In genomic region chr12:4285186-4285585, GRCm38 (mm10) we compare ENCODE assay signal across 9 mouse cellular contexts. TPM values are rescaled to one million over a fixed set of nuclear protein-coding genes. Genes with fewer than 3 reads are reported as not detected.
DNase-seq lines count a peak whose midpoint lies in the region; ATAC-seq and TF ChIP-seq lines count a peak whose summit lies in the region.
"Had no signal": no experiment of that assay in that cellular context is flagged by ENCODE, and none has a peak within 500 bp of the region (broad histone marks: within the 10 kb centered on the region; RNA-seq: fewer than 3 reads in every experiment).

No protein-coding gene starts in this region.

- peak; percentile 97 for DNase-seq in heart, adult 11 months
- DNase-seq in 3T3-L1 (ENCODE audit: low read depth, low spot score): peak; percentile 26
- DNase-seq in heart, postnatal 10 days: peak; percentile 48 to 62
- peak; percentile 90 for DNase-seq in lung, postnatal 0 days (ENCODE audit: low spot score)
- no peak for DNase-seq in thymus, postnatal 0 days (ENCODE audit: low spot score)
- no peak for DNase-seq in urinary bladder, adult 2 months (ENCODE audit: low spot score)

- H3K4me1 ChIP-seq in heart, embryonic 11.5 days (ENCODE audit: control insufficient read depth, insufficient read depth, low read length): peaks cover 6% of the 10 kb centered on the region; the same call in 1 of the 2 replicates
- no peaks in the 10 kb centered on the region for H3K4me1 ChIP-seq in lung, postnatal 0 days (ENCODE audit: insufficient read depth, low read depth, low read length)
- no peaks in the 10 kb centered on the region for H3K4me1 ChIP-seq in hindbrain, embryonic 16.5 days (ENCODE audit: control insufficient read depth, insufficient read depth, low read depth, low read length)

- TF ChIP-seq EP300 in lung, postnatal 0 days (IDR thresholded peaks at IDR 0.05): 0 out of 2 replicates have a peak, but pooled peaks have one; percentile 27

- H3K4me2 ChIP-seq in heart, embryonic 11.5 days: no peak overlapping the region
- no peak overlapping the region for H3K4me2 ChIP-seq in lung, postnatal 0 days (replicated peaks; ENCODE audit: low read depth, low read length)
- no peak overlapping the region for H3K4me2 ChIP-seq in hindbrain, embryonic 16.5 days (ENCODE audit: low read length)
- H3K4me2 ChIP-seq: forebrain, embryonic 12.5 days had no signal

- no peak overlapping the region for H3K4me3 ChIP-seq in heart, embryonic 11.5 days (ENCODE audit: low read depth, low read length)
- no peak overlapping the region for H3K4me3 ChIP-seq in lung, postnatal 0 days (ENCODE audit: low read depth, low read length)
- H3K4me3 ChIP-seq in hindbrain, embryonic 16.5 days (ENCODE audit: low read length): no peak overlapping the region
- H3K4me3 ChIP-seq: forebrain, embryonic 12.5 days had no signal

- intact Hi-C loops in heart, postnatal 10 days (cut with DNase I): loop anchor here (10.0 kb wide), 1 partner anchor 260 kb away; no protein-coding TSS in a partner anchor

- no peaks in the 10 kb centered on the region for H3K27me3 ChIP-seq in heart, embryonic 11.5 days (ENCODE audit: control insufficient read depth, insufficient read depth, low read length)
- H3K27me3 ChIP-seq in lung, postnatal 0 days (replicated peaks; ENCODE audit: insufficient read depth, low read length): no peaks in the 10 kb centered on the region
- no peaks in the 10 kb centered on the region for H3K27me3 ChIP-seq in hindbrain, embryonic 16.5 days (replicated peaks; ENCODE audit: control insufficient read depth, insufficient read depth, low read length)
- H3K27me3 ChIP-seq: forebrain, embryonic 12.5 days had no signal

- no peak overlapping the region for H3K9ac ChIP-seq in heart, embryonic 11.5 days (ENCODE audit: low read depth, low read length)
- H3K9ac ChIP-seq in lung, postnatal 0 days (replicated peaks; ENCODE audit: low read depth): no peak overlapping the region
- no peak overlapping the region for H3K9ac ChIP-seq in hindbrain, embryonic 16.5 days (ENCODE audit: low read depth, low read length)
- H3K9ac ChIP-seq: forebrain, embryonic 12.5 days had no signal

- 27% methylated on average over 3 of the region's 3 CpGs for WGBS in heart, embryonic 11.5 days (ENCODE audit: insufficient replicate concordance)
- WGBS in lung, postnatal 0 days: 33% methylated on average over 3 of the region's 3 CpGs
- WGBS in hindbrain, embryonic 16.5 days: 46% methylated on average over 3 of the region's 3 CpGs

- no peak for ATAC-seq in heart, embryonic 11.5 days (replicated peaks; ENCODE audit: insufficient number of reproducible peaks, low FRiP score, low TSS enrichment)
- ATAC-seq in lung, postnatal 0 days: peak; percentile 97
- ATAC-seq in hindbrain, embryonic 16.5 days: no peak

- no peaks in the 10 kb centered on the region for H3K36me3 ChIP-seq in heart, embryonic 11.5 days (ENCODE audit: control insufficient read depth, insufficient read depth, low read length)
- no peaks in the 10 kb centered on the region for H3K36me3 ChIP-seq in lung, postnatal 0 days (ENCODE audit: insufficient read depth, low read length)
- peaks cover 4% of the 10 kb centered on the region for H3K36me3 ChIP-seq in hindbrain, embryonic 16.5 days (ENCODE audit: control insufficient read depth, insufficient read depth, low read length)

- TF ChIP-seq CTCF in lung, postnatal 0 days (IDR thresholded peaks at IDR 0.05): 0 out of 2 replicates have a peak, but pooled peaks have one; percentile 9

- H3K9me3 ChIP-seq in heart, embryonic 11.5 days (replicated peaks; ENCODE audit: control insufficient read depth, low read length): no peaks in the 10 kb centered on the region
- H3K9me3 ChIP-seq in lung, postnatal 0 days (ENCODE audit: low read length): no peaks in the 10 kb centered on the region
- H3K9me3 ChIP-seq in hindbrain, embryonic 16.5 days (ENCODE audit: control insufficient read depth, low read length): no peaks in the 10 kb centered on the region
- H3K9me3 ChIP-seq: forebrain, embryonic 12.5 days had no signal

- H3K27ac ChIP-seq in heart, embryonic 11.5 days (ENCODE audit: low read depth, low read length): no peak overlapping the region
- peak overlapping the region; percentile 66 for H3K27ac ChIP-seq in lung, postnatal 0 days (ENCODE audit: low read length)
- H3K27ac ChIP-seq in hindbrain, embryonic 16.5 days (ENCODE audit: low read depth, low read length): no peak overlapping the region
- H3K27ac ChIP-seq: forebrain, embryonic 12.5 days had no signal

RNA-seq across cellular contexts. Expression of gene Cenpo, which starts 51.1 kb away (rescaled TPM):
- polyA plus RNA-seq in heart, embryonic 11.5 days (2014; fragmentation: Nextera tagmentation; extraction: Ambion mirVana): 9.0 and 9.2 TPM in 2 replicates
- total RNA-seq in heart, postnatal 10 days (2021): 1 to 10 TPM; 5.0 to 5.3 TPM
- 4.8 and 5.3 TPM in 2 replicates for polyA plus RNA-seq in lung, postnatal 0 days (2015; fragmentation: Nextera tagmentation; extraction: Ambion mirVana)
- polyA plus RNA-seq in hindbrain, embryonic 16.5 days (2015; fragmentation: Nextera tagmentation; extraction: Ambion mirVana): 7.3 and 8.4 TPM in 2 replicates
- polyA plus RNA-seq in thymus, postnatal 0 days (2015; fragmentation: Nextera tagmentation; extraction: Ambion mirVana): 25.9 and 28.1 TPM in 2 replicates
- 10.5 and 12.9 TPM in 2 replicates for polyA plus RNA-seq in urinary bladder, adult 2 months (2012; rRNA removed)

RNA-seq across cellular contexts. Expression of gene Ptrhd1, which starts 51.4 kb away (rescaled TPM):
- 7.2 and 7.3 TPM in 2 replicates for polyA plus RNA-seq in heart, embryonic 11.5 days (2014; fragmentation: Nextera tagmentation; extraction: Ambion mirVana)
- 1 to 10 TPM; 4.8 to 5.0 TPM for total RNA-seq in heart, postnatal 10 days (2021)
- polyA plus RNA-seq in lung, postnatal 0 days (2015; fragmentation: Nextera tagmentation; extraction: Ambion mirVana): 4.7 and 6.2 TPM in 2 replicates
- polyA plus RNA-seq in hindbrain, embryonic 16.5 days (2015; fragmentation: Nextera tagmentation; extraction: Ambion mirVana): 7.4 and 7.6 TPM in 2 replicates
- 6.1 and 6.8 TPM in 2 replicates for polyA plus RNA-seq in thymus, postnatal 0 days (2015; fragmentation: Nextera tagmentation; extraction: Ambion mirVana)
- 3.1 and 3.5 TPM in 2 replicates for polyA plus RNA-seq in urinary bladder, adult 2 months (2012; rRNA removed)

Comparison
In these comparisons a context has a peak if more than half of its experiments do, and no peak if none do; other contexts are left out.
1. DNase-seq: peak in heart, adult 11 months (single experiment), 3T3-L1 (single experiment), heart, postnatal 10 days (2 of 2) and lung, postnatal 0 days (single experiment); none in thymus, postnatal 0 days (single experiment) and urinary bladder, adult 2 months (single experiment).